Mouse (Mus musculus): ENCODE measurements around the gene I0C0044D17Rik. TPM values are rescaled to one million over a fixed set of nuclear protein-coding genes. Genes with fewer than 3 reads are reported as not detected.
"Not testable (repeated sequence)": the region's sequence is repeated elsewhere in the genome, so short reads cannot be mapped to it uniquely, and the experiment has no call there.

Gene I0C0044D17Rik
- polyA plus RNA-seq, 1 experiment from 2014 or later = not detected

DNA sequence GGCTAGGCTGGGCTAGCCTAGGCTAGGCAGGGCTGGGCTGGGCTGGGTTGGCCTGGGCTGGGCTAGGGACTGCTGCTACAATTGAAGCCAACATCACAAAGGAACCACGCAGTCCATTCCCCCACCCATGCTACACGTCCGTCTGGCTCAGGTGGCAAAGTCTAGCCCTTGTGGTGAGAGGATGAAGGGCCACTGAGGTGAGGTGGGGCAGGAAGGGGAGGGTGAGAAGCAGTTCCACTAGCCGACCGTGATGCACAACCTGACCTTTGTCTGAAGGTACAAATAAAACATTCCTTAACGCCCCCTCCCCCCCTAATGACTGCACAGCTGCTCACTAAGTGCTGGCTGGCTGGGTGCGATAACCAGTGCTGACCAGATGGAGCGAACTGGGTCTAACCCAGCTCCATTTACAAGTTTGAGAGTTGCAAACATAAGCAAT lies 22.1 kb upstream of the I0C0044D17Rik start:
- Histone ChIP-seq H3K4me2 (replicated peaks) (no peak overlapping the region), H3K4me3 (no peak overlapping the region), H3K9ac (no peak overlapping the region), H3K4me1 (no peaks in the 10 kb centered on the region), H3K27me3 (replicated peaks) (no peaks in the 10 kb centered on the region), H3K9me3 (no peaks in the 10 kb centered on the region), H3K27ac (no peak overlapping the region), H3K36me3 (no peaks in the 10 kb centered on the region)
- ATAC-seq (ENCODE audit: low FRiP score, low read depth) = no peak
- WGBS = 61% methylated on average over 8 of the region's 8 CpGs

DNA sequence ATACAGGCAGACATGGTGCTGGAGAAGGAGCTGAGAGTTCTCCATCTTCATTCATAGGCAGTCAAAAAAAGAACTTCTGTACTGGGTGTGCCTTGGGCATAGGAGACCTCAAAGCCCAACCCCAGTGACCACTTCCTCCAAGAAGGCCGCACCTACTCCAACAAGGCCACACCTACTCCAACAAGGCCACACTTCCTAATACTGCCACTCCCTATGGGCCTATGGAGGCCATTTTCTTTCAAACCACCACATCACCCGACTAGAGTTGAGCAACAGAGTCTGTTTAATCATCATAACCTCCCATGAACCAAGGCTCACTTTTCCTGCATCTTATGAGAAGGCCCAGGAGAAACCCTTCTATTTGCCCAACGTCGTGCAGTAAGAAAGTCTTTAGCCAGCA lies 21.6 kb upstream of the I0C0044D17Rik start:
- Histone ChIP-seq H3K4me2 (replicated peaks) (no peak overlapping the region), H3K4me3 (no peak overlapping the region), H3K36me3 (no peaks in the 10 kb centered on the region), H3K9me3 (no peaks in the 10 kb centered on the region), H3K27me3 (replicated peaks) (no peaks in the 10 kb centered on the region), H3K9ac (no peak overlapping the region), H3K27ac (no peak overlapping the region), H3K4me1 (no peaks in the 10 kb centered on the region)
- 89% methylated on average over 4 of the region's 4 CpGs for WGBS
- no peak for ATAC-seq (ENCODE audit: low FRiP score, low read depth)

DNA sequence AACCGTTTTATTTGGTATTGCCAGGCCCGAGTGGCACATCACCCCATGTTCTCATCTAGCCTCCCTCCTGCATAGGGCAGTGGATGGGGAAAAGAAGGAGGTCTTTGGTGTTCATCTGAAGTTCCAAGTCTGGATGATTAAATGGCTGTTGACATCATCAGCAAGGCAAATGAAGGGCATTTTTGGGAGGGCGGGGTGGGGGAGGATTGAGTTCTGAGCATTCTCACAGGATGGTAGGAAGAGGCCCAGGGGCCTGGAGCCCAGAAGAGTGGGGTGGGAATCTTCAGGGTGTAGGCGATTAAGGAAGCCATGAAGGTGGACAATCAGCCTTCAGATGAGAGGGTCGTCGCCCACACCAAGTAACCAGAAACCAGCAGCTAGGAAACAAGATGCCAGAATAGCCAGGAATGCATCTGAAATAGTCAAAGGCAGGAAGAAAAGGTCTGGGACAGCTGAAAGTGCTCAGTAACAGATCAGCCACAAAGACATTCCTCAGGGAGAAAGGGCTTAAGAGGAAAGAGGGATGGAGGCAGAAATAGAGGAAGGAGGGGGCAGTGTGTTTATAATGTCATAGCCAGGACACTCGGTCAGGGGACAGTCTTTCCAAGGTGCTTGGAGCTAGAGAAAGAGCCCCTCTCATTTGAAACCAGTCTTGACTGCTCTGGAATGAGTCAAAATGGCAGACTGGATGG lies 20.4 kb upstream of the I0C0044D17Rik start:
- WGBS = 79% methylated on average over 7 of the region's 7 CpGs
- Histone ChIP-seq H3K9ac (no peak overlapping the region), H3K4me3 (no peak overlapping the region), H3K27ac (no peak overlapping the region), H3K9me3 (no peaks in the 10 kb centered on the region), H3K36me3 (no peaks in the 10 kb centered on the region), H3K4me2 (replicated peaks) (no peak overlapping the region), H3K27me3 (replicated peaks) (no peaks in the 10 kb centered on the region), H3K4me1 (no peaks in the 10 kb centered on the region)
- ATAC-seq (ENCODE audit: low FRiP score, low read depth) = no peak

DNA sequence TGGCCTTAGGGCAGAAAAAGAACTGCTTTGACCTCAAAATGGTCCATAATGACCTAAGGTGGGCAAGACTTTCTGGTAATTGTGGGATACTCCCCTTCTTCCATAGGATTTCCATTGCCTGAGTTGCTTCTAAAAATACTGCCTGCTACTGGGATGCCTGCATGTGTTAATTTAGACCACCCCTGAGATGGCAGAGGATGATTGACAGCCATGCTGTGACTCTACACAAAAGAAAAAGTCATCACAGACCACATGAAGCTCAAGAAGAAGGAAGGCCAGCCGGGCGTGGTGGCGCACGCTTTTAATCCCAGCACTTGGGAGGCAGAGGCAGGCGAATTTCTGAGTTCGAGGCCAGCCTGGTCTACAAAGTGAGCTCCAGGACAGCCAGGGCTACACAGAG lies 17.6 kb upstream of the I0C0044D17Rik start:
- H3K4me2 ChIP-seq (replicated peaks); H3K9me3 ChIP-seq; H3K4me1 ChIP-seq; ATAC-seq (ENCODE audit: low FRiP score, low read depth); H3K4me3 ChIP-seq; H3K27ac ChIP-seq; H3K9ac ChIP-seq; H3K27me3 ChIP-seq (replicated peaks); H3K36me3 ChIP-seq: not testable (repeated sequence)
- WGBS = 69% methylated on average over 6 of the region's 6 CpGs

GRCm38 (mm10) chr4:98840526-98840925 lies 16.9 kb upstream of the I0C0044D17Rik start:
- Histone ChIP-seq H3K27ac (no peak overlapping the region), H3K27me3 (replicated peaks) (no peaks in the 10 kb centered on the region), H3K4me2 (replicated peaks) (no peak overlapping the region), H3K9me3 (no peaks in the 10 kb centered on the region), H3K4me1 (no peaks in the 10 kb centered on the region), H3K36me3 (no peaks in the 10 kb centered on the region), H3K9ac (no peak overlapping the region), H3K4me3 (no peak overlapping the region)
- 23% methylated on average over 6 of the region's 6 CpGs for WGBS
- 0 out of 2 replicates have a peak, but pooled peaks have one; percentile 25 for ATAC-seq (ENCODE audit: low FRiP score, low read depth)

- Histone ChIP-seq H3K9me3 (no peaks in the 10 kb centered on the region), H3K4me3 (no peak overlapping the region), H3K4me2 (replicated peaks) (no peak overlapping the region), H3K27me3 (replicated peaks) (no peaks in the 10 kb centered on the region), H3K4me1 (no peaks in the 10 kb centered on the region), H3K9ac (no peak overlapping the region), H3K36me3 (no peaks in the 10 kb centered on the region), H3K27ac (no peak overlapping the region)
- no peak for ATAC-seq (ENCODE audit: low FRiP score, low read depth)
- WGBS = 89% methylated on average over 4 of the region's 4 CpGs
Observed at GRCm38 (mm10) chr4:98838913-98839312, 15.3 kb upstream of the I0C0044D17Rik start.

DNA sequence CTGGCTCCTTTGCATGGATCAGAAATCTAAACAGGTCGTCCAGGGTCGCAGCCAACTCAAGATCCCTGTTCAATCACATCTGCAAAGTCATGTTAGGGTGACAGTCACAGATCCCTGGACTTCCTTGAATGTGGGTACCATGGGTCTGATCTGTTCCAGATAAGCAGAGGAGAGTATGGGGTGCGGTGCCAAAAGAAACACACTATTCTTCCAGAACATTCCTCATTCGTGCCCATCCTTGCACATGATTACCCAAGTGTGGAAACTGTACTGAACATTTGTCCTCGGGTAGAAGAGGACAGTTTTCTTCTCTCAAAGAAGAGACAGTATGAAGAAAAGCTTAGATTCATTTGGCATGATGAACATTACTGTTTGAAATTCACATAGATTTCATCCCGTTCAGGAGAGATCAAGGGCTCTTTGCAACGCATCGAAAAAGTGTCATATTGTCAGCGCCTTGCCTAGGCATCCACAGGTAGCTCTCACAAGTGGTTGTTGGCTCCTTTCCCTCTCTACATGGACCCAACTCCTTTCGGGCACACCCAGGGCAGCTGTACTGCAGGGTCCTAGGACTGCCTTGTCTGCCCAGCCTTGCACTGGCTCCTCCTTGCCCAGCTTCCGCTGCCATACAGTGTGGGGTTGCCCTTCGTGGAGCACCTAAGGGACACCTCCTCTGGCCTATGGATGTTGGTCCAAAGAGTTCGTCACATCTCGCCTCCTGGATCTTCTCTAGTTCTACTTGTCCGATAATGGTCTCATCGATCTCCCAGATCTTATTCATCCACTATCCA lies 14.3 kb upstream of the I0C0044D17Rik start:
- Histone ChIP-seq H3K27me3 (replicated peaks) (no peaks in the 10 kb centered on the region), H3K9me3 (no peaks in the 10 kb centered on the region), H3K36me3 (no peaks in the 10 kb centered on the region), H3K9ac (no peak overlapping the region), H3K4me3 (no peak overlapping the region), H3K4me1 (no peaks in the 10 kb centered on the region), H3K4me2 (replicated peaks) (no peak overlapping the region), H3K27ac (no peak overlapping the region)
- no peak for ATAC-seq (ENCODE audit: low FRiP score, low read depth)
- 94% methylated on average over 16 of the region's 16 CpGs for WGBS

GRCm38 (mm10) chr4:98836519-98836918 lies 12.9 kb upstream of the I0C0044D17Rik start:
- H3K4me3 ChIP-seq = no peak overlapping the region
- no peaks in the 10 kb centered on the region for H3K27me3 ChIP-seq (replicated peaks)
- no peak overlapping the region for H3K4me2 ChIP-seq (replicated peaks)
- ATAC-seq (ENCODE audit: low FRiP score, low read depth) = no peak
- 46% methylated on average over 5 of the region's 5 CpGs for WGBS
- H3K4me1 ChIP-seq = no peaks in the 10 kb centered on the region
- H3K9me3 ChIP-seq = no peaks in the 10 kb centered on the region
- H3K36me3 ChIP-seq = no peaks in the 10 kb centered on the region
- H3K27ac ChIP-seq = no peak overlapping the region
- H3K9ac ChIP-seq = no peak overlapping the region

- no peak overlapping the region for H3K9ac ChIP-seq
- WGBS = 76% methylated on average over 4 of the region's 4 CpGs
- H3K9me3 ChIP-seq = no peaks in the 10 kb centered on the region
- no peak for ATAC-seq (ENCODE audit: low FRiP score, low read depth)
- no peak overlapping the region for H3K4me3 ChIP-seq
- H3K27ac ChIP-seq = no peak overlapping the region
- no peaks in the 10 kb centered on the region for H3K36me3 ChIP-seq
- H3K27me3 ChIP-seq (replicated peaks) = no peaks in the 10 kb centered on the region
- H3K4me2 ChIP-seq (replicated peaks) = no peak overlapping the region
- no peaks in the 10 kb centered on the region for H3K4me1 ChIP-seq
Observed at GRCm38 (mm10) chr4:98834782-98835181, 11.1 kb upstream of the I0C0044D17Rik start.

DNA sequence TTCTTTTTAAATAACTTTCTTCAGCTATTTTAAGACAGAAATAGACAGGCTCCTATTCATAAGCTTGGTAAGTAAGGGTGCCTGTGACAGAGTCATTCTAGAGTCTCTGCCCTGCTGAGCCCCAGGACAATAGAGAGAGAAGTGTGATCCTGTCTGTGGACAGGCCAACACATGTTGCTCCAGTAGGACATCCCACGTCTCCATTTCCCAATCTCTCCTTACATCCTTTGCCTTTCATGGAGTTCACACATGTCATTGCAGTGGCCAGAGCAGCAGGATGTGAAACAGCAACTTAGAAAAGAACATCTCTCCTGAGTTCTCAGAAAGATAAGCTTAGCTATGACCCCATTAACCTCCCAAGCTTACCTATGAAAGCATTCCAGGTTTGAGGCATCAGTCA lies 8.1 kb upstream of the I0C0044D17Rik start:
- H3K9ac ChIP-seq = no peak overlapping the region
- ATAC-seq (ENCODE audit: low FRiP score, low read depth) = no peak
- no peak overlapping the region for H3K4me3 ChIP-seq
- 75% methylated on average over 1 of the region's 1 CpGs for WGBS
- H3K27me3 ChIP-seq (replicated peaks) = no peaks in the 10 kb centered on the region
- no peak overlapping the region for H3K27ac ChIP-seq
- no peak overlapping the region for H3K4me2 ChIP-seq (replicated peaks)
- no peaks in the 10 kb centered on the region for H3K36me3 ChIP-seq
- no peaks in the 10 kb centered on the region for H3K4me1 ChIP-seq
- no peaks in the 10 kb centered on the region for H3K9me3 ChIP-seq

DNA sequence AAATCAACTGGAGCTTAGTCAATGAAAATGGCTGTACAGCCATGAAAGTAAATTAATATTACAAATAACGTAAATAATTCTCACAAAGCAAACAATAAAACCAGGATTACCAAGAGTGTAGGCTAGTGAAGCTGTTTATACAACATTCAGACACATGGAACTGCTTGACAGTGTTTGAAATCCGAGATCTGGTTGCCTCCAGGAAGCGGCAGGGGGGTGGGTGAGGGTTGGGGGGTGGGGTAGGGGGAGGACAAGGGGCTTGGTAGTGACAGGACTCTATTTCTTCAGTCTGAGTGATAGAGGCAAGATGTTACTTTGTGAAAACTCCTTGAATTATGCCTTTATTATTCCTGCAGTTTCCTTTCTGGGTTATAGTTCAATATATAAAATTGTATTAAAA lies 3.1 kb upstream of the I0C0044D17Rik start:
- Histone ChIP-seq H3K4me3 (no peak overlapping the region), H3K36me3 (no peaks in the 10 kb centered on the region), H3K4me1 (no peaks in the 10 kb centered on the region), H3K27me3 (replicated peaks) (no peaks in the 10 kb centered on the region), H3K4me2 (replicated peaks) (no peak overlapping the region), H3K9me3 (no peaks in the 10 kb centered on the region), H3K9ac (no peak overlapping the region), H3K27ac (no peak overlapping the region)
- 50% methylated on average over 3 of the region's 3 CpGs for WGBS
- no peak for ATAC-seq (ENCODE audit: low FRiP score, low read depth)

DNA sequence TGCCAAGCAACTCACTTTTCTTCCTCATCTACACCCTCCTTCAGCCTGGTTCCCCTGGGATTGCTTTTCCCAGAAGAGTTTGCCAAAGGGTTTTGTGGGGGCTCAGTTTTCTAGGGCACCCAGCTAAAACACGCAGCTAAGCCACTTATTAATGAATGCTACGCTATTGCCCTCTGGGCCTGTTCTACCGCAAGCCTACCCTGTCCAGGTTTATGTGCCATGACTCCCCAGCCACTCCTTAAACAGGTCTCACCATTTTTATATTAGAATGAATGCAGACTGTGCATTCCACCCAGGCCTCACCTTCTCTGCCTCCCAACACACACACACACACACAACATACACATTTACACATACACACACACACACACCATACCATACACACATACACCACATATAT lies 593 bp downstream of the I0C0044D17Rik start:
- ATAC-seq (ENCODE audit: low FRiP score, low read depth) = no peak
- WGBS = 81% methylated on average over 3 of the region's 3 CpGs
- Histone ChIP-seq H3K27me3 (replicated peaks) (peaks cover 4% of the 10 kb centered on the region), H3K4me3 (no peak overlapping the region), H3K4me1 (0 out of 2 replicates have a peak, but pooled peaks cover 1% of the 10 kb centered on the region), H3K9me3 (no peaks in the 10 kb centered on the region), H3K36me3 (no peaks in the 10 kb centered on the region), H3K27ac (no peak overlapping the region), H3K9ac (no peak overlapping the region), H3K4me2 (replicated peaks) (no peak overlapping the region)
